Mouse (Mus musculus): ENCODE results near the gene Efr3b.

- TF ChIP-seq CTCF (IDR thresholded peaks at IDR 0.05; ENCODE audit: control insufficient read depth, insufficient read depth, insufficient replicate concordance, low read depth, low read length) (no peak), POLR2A (IDR thresholded peaks at IDR 0.05; ENCODE audit: control insufficient read depth, low read depth, low read length) (no peak)
These were observed 70.3 kb downstream of the Efr3b start for GRCm38 (mm10) chr12:3968380-3968779.
